ENCODE assay signal across 11 mouse cellular contexts in the genomic region with DNA sequence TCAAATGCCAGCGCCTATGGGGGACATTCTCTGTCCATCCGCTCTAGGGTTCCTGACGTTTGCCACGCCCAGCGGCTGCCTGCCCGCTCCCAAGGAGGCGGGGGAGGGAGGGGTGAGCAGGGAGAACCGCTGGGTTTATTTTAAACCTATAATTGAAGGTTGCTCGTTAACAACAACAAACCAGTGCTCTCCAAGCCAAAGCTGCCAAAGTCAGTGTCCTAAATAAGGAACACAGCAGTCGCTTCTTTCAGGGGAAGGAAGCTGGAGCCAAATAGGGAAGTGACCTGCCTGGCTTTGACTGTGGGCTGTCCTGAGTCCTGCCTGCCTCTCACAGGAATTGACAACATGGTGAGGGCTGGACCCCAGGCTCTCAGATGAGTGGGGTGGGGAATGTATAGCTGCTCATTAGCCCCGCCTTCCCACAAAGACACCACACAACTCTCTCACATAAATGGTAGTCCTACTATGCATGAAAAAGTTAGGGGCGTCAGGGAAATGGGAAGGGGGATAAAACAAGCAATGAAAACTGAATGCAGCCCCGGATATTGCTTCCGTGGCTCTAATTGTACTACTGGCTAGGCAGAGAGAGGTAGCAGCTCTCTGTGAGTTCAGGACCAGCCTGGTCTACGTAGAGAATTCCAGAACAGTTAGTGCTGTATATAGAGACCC. TPM values are rescaled to one million over a fixed set of nuclear protein-coding genes. Genes with fewer than 3 reads are reported as not detected.
DNase-seq lines count a peak whose midpoint lies in the region; ATAC-seq and TF ChIP-seq lines count a peak whose summit lies in the region.
"Had no signal": no experiment of that assay in that cellular context is flagged by ENCODE, and none has a peak within 500 bp of the region (broad histone marks: within the 10 kb centered on the region; RNA-seq: fewer than 3 reads in every experiment).

No protein-coding gene starts in this region.

- peak overlapping the region; percentile 66 for H3K27ac ChIP-seq in gastrocnemius, adult 2 months
- peak overlapping the region; percentile 68 for H3K27ac ChIP-seq in liver, embryonic 13.5 days
- H3K27ac ChIP-seq: forebrain, embryonic 13.5 days; midbrain, embryonic 12.5 days had no signal

- DNase-seq in gastrocnemius, adult 2 months: peak; percentile 69
- no peak for DNase-seq in gastrocnemius, postnatal 36 days
- peak; percentile 40 for DNase-seq in lung, postnatal 36 days
- DNase-seq in lung, postnatal 10 days: no peak
- DNase-seq in liver, embryonic 13.5 days: no peak
- no peak for DNase-seq in lung, postnatal 14 days
- no peak for DNase-seq in right cerebral cortex, adult 2 months (ENCODE audit: low spot score in 2 of 2)
- no peak for DNase-seq in right cerebral cortex, postnatal 14 days
- DNase-seq: embryo, embryonic 11 days had no signal

- intact Hi-C loops in gastrocnemius, adult 2 months (cut with DNase I): no loop called here
- intact Hi-C loops in gastrocnemius, postnatal 36 days (cut with DNase I): no loop called here

- H3K4me3 ChIP-seq in gastrocnemius, adult 2 months: no peak overlapping the region
- H3K4me3 ChIP-seq in liver, embryonic 13.5 days (replicated peaks): no peak overlapping the region
- H3K4me3 ChIP-seq: forebrain, embryonic 13.5 days; midbrain, embryonic 12.5 days had no signal

- H3K4me1 ChIP-seq in liver, embryonic 13.5 days (replicated peaks): peaks cover 64% of the 10 kb centered on the region

- no peak for TF ChIP-seq CTCF in gastrocnemius, adult 2 months (IDR thresholded peaks at IDR 0.05)

- no peak overlapping the region for H3K4me2 ChIP-seq in liver, embryonic 13.5 days
- H3K4me2 ChIP-seq: forebrain, embryonic 13.5 days; midbrain, embryonic 12.5 days had no signal

- H3K36me3 ChIP-seq in liver, embryonic 13.5 days: no peaks in the 10 kb centered on the region
- H3K36me3 ChIP-seq: midbrain, embryonic 12.5 days had no signal

- H3K27me3 ChIP-seq in liver, embryonic 13.5 days: no peaks in the 10 kb centered on the region

- ATAC-seq in liver, embryonic 13.5 days (ENCODE audit: low read depth): no peak
- ATAC-seq: forebrain, embryonic 13.5 days had no signal

- WGBS in liver, embryonic 13.5 days (ENCODE audit: insufficient replicate concordance): 57% methylated on average over 15 of the region's 15 CpGs

- H3K9me3 ChIP-seq in liver, embryonic 13.5 days (replicated peaks): peaks cover 6% of the 10 kb centered on the region; the same call in 1 of the 2 replicates
- H3K9me3 ChIP-seq: forebrain, embryonic 13.5 days; midbrain, embryonic 12.5 days had no signal

- H3K9ac ChIP-seq in liver, embryonic 13.5 days: no peak overlapping the region
- H3K9ac ChIP-seq: forebrain, embryonic 13.5 days; midbrain, embryonic 12.5 days had no signal

RNA-seq across cellular contexts. Expression of a gene that starts 34.6 kb away (rescaled TPM):
- 10 to 100 TPM; 66.3 to 72.4 TPM for total RNA-seq in gastrocnemius, adult 2 months (2021)
- total RNA-seq in gastrocnemius, postnatal 36 days (2021): 10 to 100 TPM; 55.2 to 58.5 TPM
- 93.6 and 119 TPM in 2 replicates for polyA plus RNA-seq in liver, embryonic 13.5 days (2015; fragmentation: Nextera tagmentation; extraction: Ambion mirVana)

Comparison
In these comparisons a context has a peak if more than half of its experiments do, and no peak if none do; other contexts are left out.
1. DNase-seq: peak in gastrocnemius, adult 2 months (single experiment) and lung, postnatal 36 days (single experiment); none in gastrocnemius, postnatal 36 days (0 of 2), lung, postnatal 10 days (single experiment), liver, embryonic 13.5 days (single experiment), lung, postnatal 14 days (single experiment), right cerebral cortex, adult 2 months (0 of 2) and right cerebral cortex, postnatal 14 days (single experiment).